Mouse (Mus musculus) thymus, postnatal 4 days (tissue): ENCODE measurements around the gene Fam228a.
A peak's percentile ranks its signal among the peaks of the same experiment; 100 is the strongest.
"Not testable (repeated sequence)": the region's sequence is repeated elsewhere in the genome, so short reads cannot be mapped to it uniquely, and the experiment has no call there.

Source experiments
- DNase-seq: peaks from one replicate; pipeline ENCODE4 v3.0.0; 2021

Gene Fam228a

DNA sequence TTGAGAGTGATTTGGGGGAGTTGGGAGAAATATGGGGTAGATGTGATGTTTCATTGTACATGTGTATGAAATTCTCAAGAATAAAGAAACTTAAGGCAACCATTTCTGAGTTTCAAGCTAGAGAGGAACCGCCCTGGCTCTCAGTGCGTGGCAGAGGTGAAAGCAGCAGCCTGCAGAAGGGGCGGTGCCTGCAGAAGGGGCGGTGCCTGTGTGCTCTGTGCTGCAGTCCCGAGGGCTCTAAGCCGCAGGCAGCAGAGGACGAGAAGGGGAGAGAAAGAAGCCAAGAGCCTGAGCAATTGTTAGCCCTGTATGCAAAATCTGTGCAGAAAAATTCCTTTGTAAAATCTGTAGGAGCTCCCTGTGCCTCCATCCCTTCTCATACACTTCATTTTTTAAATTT lies 20.8 kb downstream of the Fam228a start:
- peak; percentile 59 for DNase-seq

DNA sequence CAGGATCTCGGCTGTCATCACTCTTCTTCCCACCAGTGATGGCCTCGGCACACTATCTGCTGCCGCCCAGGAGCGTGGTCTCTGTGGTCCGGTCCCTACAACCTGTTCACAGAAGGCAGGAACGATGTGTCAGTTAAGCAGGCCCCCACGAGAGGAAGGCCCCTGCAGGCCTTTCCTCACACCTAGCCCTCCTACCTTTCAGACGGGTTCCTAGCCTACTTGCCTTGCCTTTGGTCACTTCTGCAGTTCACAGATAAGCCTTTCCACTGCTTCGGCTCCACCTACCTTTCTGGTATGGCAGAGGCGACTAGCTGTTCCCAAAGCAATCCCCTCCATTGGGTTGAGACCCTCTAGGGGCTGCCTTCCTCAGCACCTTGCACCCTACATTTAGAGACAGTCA lies 22.6 kb downstream of the Fam228a start:
- DNase-seq = no peak

DNA sequence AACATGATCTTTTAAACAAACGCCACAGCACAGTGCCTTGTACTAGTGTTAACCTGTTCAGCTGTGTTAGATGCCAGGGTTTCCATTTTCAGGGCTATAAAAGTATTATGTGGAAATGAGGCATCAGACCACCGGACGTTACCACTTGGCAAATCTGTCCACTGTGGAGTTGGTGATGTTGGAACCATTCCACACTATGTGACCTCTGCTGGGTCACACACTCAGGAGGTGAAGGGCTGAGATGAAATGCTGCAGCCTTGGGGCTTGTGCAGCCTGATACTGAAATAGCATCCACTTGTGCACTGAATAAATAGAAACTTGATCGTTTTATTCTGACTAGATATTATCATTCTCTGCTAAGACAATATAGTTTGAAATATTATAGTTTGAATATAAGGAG lies 24.9 kb downstream of the Fam228a start:
- DNase-seq = no peak

DNA sequence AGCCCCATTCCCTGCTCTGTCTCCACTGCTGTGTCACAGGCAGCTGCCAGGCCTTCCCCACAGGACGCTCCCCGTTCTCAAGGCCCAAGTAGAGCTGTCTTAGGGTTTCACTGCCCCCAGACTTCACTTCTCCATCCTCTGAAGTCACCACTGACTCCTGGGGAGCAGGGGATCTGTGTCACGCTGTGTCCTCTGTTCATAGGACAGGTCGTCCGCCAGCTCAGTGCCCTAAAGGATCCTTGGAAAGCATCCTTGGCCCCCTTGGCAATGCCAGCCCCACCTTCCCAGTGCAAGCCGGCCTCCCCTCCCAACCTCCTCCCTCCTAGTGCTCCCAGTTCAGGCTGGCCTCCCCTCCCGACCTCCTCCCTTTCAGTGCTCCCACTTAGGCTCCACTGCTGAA lies 28.3 kb downstream of the Fam228a start:
- DNase-seq = no peak

DNA sequence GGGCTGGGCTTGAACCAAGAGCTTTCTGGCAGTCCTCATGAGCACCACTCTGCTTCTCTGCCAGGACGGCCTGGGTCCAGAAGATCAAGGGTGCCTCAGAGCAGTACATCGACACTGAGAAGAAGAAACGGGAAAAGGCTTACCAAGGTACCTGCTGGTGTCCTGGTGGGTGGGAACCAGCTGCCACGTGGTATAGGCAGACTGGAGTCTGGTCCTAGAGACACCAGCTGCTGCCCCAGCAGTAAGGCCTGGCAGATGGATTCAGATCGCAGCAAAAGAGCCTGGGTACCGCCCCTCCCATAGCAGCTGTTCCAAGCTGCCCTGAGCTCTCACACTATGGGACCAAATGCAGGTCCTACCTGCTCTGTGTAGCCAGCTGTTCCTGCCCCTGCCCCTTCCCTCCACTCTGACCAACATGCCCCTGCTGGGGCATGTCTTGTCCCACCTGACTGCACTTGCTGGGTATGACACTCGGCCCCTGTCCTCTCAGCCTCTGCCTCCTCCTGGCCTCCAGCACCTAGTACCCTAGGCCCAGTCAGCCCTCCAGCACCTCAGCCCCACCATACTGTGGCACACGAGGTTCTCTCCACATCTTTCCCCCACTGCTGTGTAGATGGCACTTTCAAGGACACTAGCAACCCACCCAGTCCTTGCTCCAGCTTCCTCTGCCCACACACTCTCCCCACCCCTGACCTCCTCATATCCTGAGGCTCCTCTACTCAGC lies 29.2 kb downstream of the Fam228a start:
- DNase-seq = no peak

GRCm38 (mm10) chr12:4708296-4708695 lies 29.9 kb downstream of the Fam228a start:
- DNase-seq = no peak

DNA sequence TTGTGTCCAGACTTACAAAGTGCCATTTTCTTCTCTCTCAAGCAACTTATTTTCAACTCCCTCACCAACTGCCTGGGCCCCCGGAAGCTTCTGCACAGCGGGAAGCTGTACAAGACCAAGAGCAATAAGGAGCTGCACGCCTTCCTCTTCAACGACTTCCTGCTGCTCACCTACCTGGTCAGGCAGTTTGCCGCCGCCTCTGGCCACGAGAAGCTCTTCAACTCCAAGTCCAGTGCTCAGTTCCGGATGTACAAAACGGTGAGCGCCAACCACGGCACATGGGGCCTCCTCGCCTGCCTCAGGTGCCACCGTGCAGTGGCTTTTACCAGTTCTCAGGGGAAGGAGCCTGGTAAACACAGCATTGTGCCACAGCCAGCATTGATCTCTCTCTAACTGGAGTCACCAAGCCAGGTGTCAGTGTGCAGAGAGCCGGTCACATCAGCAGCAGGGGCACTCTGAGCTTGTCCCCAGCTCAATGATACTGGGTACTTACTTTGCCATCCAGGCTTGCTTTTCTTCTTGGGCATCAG lies 30.7 kb downstream of the Fam228a start:
- DNase-seq = peak; percentile 60

GRCm38 (mm10) chr12:4706901-4707300 lies 31.3 kb downstream of the Fam228a start:
- no peak for DNase-seq

GRCm38 (mm10) chr12:4706175-4706574 lies 32.1 kb downstream of the Fam228a start:
- DNase-seq = no peak

- DNase-seq = not testable (repeated sequence)
Measured at GRCm38 (mm10) chr12:4705626-4706025, 32.6 kb downstream of the Fam228a start.

GRCm38 (mm10) chr12:4694534-4694933 lies 43.7 kb downstream of the Fam228a start:
- no peak for DNase-seq

- no peak for DNase-seq
Measured at GRCm38 (mm10) chr12:4691193-4691592, 47.0 kb downstream of the Fam228a start.

GRCm38 (mm10) chr12:4689341-4689740 lies 48.9 kb downstream of the Fam228a start:
- no peak for DNase-seq

GRCm38 (mm10) chr12:4688386-4688785 lies 49.8 kb downstream of the Fam228a start:
- no peak for DNase-seq

- no peak for DNase-seq
Measured at GRCm38 (mm10) chr12:4685441-4685840, 52.8 kb downstream of the Fam228a start.

DNA sequence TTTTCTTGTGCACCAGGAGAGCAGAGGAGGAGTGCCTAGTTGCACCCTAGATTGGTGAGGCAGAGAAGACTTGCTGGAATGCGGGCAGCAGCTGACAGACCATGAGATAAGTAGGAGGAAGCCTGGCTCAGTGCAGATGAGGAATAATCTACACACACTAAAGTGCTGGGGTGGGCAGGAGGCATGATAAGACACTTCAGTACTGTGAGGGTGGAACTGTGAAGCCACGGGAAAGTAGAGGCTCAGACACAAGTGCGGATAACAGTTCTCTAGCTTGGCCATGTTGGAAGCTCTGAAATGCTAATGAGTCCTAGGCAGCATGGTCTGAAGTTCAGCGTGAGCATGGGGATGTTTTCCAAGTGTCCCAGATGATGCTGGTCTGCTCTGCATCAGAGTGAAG lies 58.3 kb downstream of the Fam228a start:
- no peak for DNase-seq

DNA sequence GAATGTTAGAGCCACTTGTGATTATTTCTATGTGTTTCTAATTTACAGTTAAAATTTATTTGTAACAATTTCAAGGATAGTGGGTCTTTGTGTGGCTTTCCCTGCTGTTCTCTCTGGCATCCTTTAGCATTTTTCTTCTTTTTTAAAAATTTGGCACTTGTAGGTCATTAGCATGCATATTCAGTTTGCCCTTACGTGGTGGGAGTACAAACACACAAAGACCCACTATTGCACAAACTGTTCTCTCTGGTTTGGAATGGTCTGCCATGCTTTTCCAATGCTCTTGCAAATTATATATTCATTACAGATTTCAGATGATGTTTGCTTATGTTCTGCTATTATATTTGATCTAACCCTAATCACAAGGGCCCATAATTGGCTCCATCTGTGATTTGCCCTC lies 61.9 kb downstream of the Fam228a start:
- no peak for DNase-seq

DNA sequence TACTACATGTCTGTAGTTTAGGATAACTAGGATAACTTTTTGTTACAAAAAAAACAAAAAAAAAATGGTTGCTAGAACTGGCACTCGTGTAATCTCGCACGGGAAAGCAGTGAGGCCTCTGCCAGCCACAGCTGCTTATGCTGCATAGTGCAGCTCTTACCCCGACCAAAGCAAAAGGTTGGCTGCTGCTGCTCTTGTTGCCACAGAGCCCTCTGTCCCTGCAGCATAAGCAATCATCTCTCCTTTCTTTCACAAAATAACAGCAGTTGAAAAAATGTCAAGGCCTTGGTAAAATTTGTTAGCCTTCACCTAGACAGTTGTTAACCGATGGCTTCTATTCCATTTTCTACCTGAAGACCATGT lies 72.6 kb downstream of the Fam228a start:
- DNase-seq = no peak

DNA sequence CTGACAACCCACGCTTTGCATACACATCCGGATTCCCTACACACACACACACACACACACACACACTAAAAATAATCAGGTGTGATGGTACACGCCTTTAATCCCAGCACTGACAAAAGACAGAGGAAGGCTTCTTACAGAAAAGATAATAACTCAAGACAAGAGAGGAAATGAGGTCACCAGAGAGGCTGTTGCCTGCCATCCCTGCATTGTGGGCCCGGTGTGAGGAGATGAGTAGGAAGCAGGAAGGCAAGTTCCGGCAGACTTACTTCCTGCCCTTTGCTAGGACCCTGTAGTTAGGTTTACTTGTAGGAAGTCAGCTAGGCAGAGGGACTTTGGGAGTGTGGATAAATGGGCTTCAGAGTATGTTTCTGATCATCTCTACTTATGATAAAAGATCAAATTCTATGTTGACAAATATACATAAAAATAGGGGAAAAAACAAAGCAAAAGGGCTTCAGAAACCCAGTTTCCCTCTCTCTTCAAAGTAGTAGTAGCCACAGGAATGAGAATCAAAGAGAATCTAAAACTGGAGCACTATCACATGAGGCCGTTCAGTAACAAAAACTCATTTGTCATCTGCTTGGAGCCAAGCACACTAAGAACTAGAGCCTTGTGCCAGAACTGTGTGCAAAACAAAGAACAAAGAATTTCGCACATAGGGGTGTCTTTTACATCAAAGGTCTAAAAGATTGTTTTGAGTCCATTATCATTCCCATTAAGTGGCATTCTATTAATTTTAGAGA lies 73.1 kb downstream of the Fam228a start:
- peak; percentile 17 for DNase-seq
